Mouse (Mus musculus) thymus, adult 2 months (tissue): ENCODE data around the gene Cep89.

Experiments used
- CTCF ChIP-seq: fragments of 200-500 bp; IDR thresholded peaks from 2 replicates; pipeline ENCODE4 v1.5.1; 2012; ENCODE audit warnings: mild to moderate bottlenecking, control low read depth, low read length, moderate library complexity, borderline replicate concordance; ENCODE audit not compliant: control insufficient read depth, poor library complexity, insufficient read depth; ENCODE audit errors: extremely low read depth
- POLR2A ChIP-seq: fragments of 200-500 bp; IDR thresholded peaks from 2 replicates; pipeline ENCODE4 v1.6.1; 2012; ENCODE audit warnings: mild to moderate bottlenecking, low read length, control low read depth, moderate library complexity; ENCODE audit not compliant: control insufficient read depth, poor library complexity, insufficient read depth; ENCODE audit errors: extremely low read depth

- TF ChIP-seq CTCF = no peak
- no peak for TF ChIP-seq POLR2A
Measured at GRCm38 (mm10) chr7:35428146-35428545, 31.3 kb downstream of the Cep89 start.
